Mouse (Mus musculus) brown adipose tissue, adult 24 weeks (tissue): ENCODE measurements at regions not wholly inside any gene's neighbourhood (a gene's known extent, or its start where the extent isn't known, plus 50 kb on each side); places are given as distances from the start of the nearest gene placed in this dataset.

Experiments
- H3K27ac ChIP-seq: fragments of 200-500 bp; replicated peaks from 2 replicates; pipeline ENCODE4 v1.5.1; 2012; ENCODE audit warnings: low read depth, mild to moderate bottlenecking, low read length
- H3K4me1 ChIP-seq: fragments of 200-500 bp; 2 replicates; pipeline ENCODE4 v1.6.1; 2012; ENCODE audit warnings: low read length, mixed read lengths; ENCODE audit not compliant: control insufficient read depth, insufficient read depth, insufficient read length
- H3K4me3 ChIP-seq: fragments of 200-500 bp; 2 replicates; pipeline ENCODE4 v1.5.1; 2012; ENCODE audit warnings: low read depth, mild to moderate bottlenecking, low read length, moderate library complexity; ENCODE audit not compliant: insufficient read depth

DNA sequence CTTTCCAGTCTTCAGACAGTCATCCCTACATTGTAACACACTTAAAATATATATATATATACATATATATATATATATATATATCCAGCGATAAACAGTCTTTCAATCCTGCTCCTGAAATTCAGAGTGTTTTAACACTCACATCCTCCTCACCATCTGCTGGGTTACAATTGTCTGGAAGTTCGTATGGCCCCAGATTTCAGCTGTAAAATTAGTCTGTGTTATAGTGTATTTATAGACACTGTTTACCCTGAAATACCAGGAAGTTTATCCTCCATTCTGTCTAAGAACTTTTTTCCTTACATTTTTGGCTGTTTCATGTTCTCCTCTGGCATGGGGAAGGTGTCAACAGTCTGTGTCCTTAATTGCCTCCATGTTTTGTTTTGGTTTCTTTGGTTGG, 91.7 kb upstream of the Rxfp2 start:
- Histone ChIP-seq H3K4me3 (no peak overlapping the region), H3K4me1 (no peaks in the 10 kb centered on the region), H3K27ac (no peak overlapping the region)

DNA sequence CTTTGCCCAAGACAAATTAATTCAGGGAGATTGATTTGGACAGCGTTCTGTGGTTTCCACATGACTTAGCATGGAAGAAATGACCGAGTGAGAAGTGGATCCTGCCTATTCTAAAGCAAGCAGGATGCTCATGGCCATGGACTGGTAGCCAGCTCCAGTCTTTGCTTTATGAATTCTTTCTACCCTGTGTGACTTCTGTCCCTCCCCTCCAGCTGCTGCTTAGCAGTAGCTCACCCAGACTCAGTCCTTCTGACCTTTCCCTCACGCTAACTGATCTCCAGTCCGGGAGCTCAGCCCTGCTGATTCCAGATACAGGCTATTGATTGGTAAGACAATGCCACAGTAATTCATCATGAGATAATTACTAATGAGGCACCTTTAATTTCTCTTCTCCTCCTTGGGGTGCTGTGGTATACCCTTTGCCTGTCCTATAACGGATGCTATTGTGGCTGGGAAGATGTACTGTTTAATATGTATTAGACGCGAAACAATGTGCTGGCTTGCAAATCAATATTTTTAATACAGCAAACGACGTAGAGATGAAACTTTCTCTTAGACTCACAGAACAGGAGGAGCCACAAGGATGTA, 86.8 kb upstream of the Rxfp2 start:
- H3K4me1 ChIP-seq = no peaks in the 10 kb centered on the region
- no peak overlapping the region for H3K4me3 ChIP-seq
- no peak overlapping the region for H3K27ac ChIP-seq

- Histone ChIP-seq H3K4me3 (no peak overlapping the region), H3K27ac (no peak overlapping the region), H3K4me1 (no peaks in the 10 kb centered on the region)
These were observed 86.3 kb upstream of the Rxfp2 start for GRCm38 (mm10) chr5:149932220-149932619.

- no peaks in the 10 kb centered on the region for H3K4me1 ChIP-seq
These were observed 72.8 kb upstream of the Rxfp2 start for GRCm38 (mm10) chr5:149945651-149946050.

DNA sequence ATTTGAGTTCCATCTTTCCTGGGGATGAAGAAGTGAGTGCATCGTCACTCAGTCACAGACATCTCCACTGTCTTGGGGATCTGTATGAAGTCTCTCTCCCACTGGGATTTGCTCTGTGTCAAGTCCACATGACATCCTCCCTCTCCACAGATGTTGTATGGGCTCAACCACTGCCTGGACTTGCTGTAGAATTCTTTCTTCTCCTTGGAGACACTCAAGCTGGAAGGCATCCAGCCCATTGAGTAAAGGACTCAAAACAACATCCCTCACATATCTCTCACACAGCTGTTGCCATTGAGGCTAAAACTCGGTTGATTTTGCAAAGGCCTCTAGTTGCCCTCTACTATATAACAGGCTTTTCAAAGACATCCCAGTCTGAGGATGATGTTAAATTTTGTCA, 71.0 kb upstream of the Rxfp2 start:
- Histone ChIP-seq H3K27ac (no peak overlapping the region), H3K4me3 (no peak overlapping the region), H3K4me1 (no peaks in the 10 kb centered on the region)

More at GRCm38 (mm10) chr5:149945651-149946050, 72.8 kb upstream of the Rxfp2 start:
- H3K27ac ChIP-seq = no peak overlapping the region
- no peak overlapping the region for H3K4me3 ChIP-seq

- Histone ChIP-seq H3K27ac (no peak overlapping the region), H3K4me3 (no peak overlapping the region), H3K4me1 (no peaks in the 10 kb centered on the region)
These were observed 61.5 kb upstream of the Rxfp2 start for GRCm38 (mm10) chr5:149956931-149957330.

DNA sequence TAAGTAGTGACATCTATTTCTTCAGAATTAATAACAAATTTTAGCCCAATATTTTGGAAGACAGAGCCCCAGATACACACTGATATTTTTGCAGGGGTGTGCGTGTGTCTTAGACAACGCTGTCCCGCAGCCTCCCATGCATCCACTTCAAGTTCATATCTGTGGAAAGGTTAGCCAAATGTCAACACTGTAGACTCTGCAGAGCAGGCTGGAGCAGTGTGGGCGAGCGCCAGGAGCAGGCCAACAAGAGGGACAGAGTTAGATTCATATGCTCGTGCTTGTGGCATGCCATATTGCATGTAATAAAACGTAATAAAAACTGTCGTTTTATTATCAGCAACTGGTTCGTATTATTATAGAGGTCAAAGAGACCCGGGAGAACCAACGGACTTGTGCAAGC, 57.3 kb upstream of the Rxfp2 start:
- Histone ChIP-seq H3K4me3 (no peak overlapping the region), H3K27ac (no peak overlapping the region), H3K4me1 (no peaks in the 10 kb centered on the region)

- no peaks in the 10 kb centered on the region for H3K4me1 ChIP-seq
- H3K4me3 ChIP-seq = no peak overlapping the region
- H3K27ac ChIP-seq = no peak overlapping the region
These were observed 53.7 kb upstream of the Rxfp2 start for GRCm38 (mm10) chr5:149964748-149965147.
